Mouse (Mus musculus) lung, adult 2 months (tissue): ENCODE results near the gene Cryba1.

Experiments used
- CTCF ChIP-seq: fragments of 200-500 bp; IDR thresholded peaks from 2 replicates; pipeline ENCODE4 v1.5.1; 2011; ENCODE audit warnings: mild to moderate bottlenecking, low read length, control low read depth; ENCODE audit not compliant: insufficient read depth
- POLR2A ChIP-seq: fragments of 200-500 bp; IDR thresholded peaks from 2 replicates; pipeline ENCODE4 v1.6.1; 2011; ENCODE audit warnings: low read depth, mild to moderate bottlenecking, control low read depth, low read length, borderline replicate concordance; ENCODE audit errors: extremely low read depth

DNA sequence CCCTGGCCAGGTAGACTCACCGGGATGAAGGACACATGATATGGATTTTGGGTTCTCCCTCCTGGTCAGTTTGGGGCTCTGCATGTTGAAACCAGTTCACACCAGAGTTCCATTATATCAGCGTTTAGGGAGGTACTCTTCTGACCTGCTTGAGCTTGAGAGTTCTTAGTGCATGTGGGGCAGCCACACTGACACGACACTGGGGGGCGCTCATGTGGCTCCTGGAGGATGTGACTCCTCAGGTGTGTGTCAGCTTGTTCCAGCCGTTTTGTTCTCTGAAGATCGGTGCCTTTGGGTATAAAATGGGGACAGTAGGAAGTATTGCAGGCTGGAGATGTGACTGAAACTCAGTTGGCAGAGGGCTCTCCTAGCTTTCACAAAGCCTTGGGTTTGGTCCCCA lies 18.9 kb upstream of the Cryba1 start:
- TF ChIP-seq CTCF (peak; percentile 59), POLR2A (no peak)
